Mouse (Mus musculus) brain, embryonic 14.5 days (tissue): ENCODE measurements around the gene Tas2r135.

Experiments
- CTCF ChIP-seq: fragments of 200-500 bp; IDR thresholded peaks from 2 replicates; pipeline ENCODE4 v1.5.1; 2012; ENCODE audit warnings: inconsistent platforms, mild to moderate bottlenecking, moderate library complexity, borderline replicate concordance; ENCODE audit not compliant: insufficient read depth, insufficient read length; ENCODE audit errors: extremely low read depth
- POLR2A ChIP-seq: fragments of 200-500 bp; IDR thresholded peaks from 2 replicates; pipeline ENCODE4 v1.6.1; 2012; ENCODE audit warnings: mild to moderate bottlenecking, inconsistent platforms, borderline replicate concordance; ENCODE audit not compliant: poor library complexity, insufficient read depth, insufficient read length, severe bottlenecking; ENCODE audit errors: extremely low read depth

- TF ChIP-seq CTCF = no peak
- no peak for TF ChIP-seq POLR2A
Observed at GRCm38 (mm10) chr6:42398285-42398684, 6.9 kb upstream of the Tas2r135 start.
